Comparison of ENCODE assay signal across 7 mouse cellular contexts in genomic region chr4:44012376-44013367, GRCm38 (mm10). TPM values are rescaled to one million over a fixed set of nuclear protein-coding genes. Genes with fewer than 3 reads are reported as not detected.
A peak's percentile ranks its signal among the peaks of the same experiment; 100 is the strongest.
DNase-seq lines count a peak whose midpoint lies in the region; ATAC-seq lines count a peak whose summit lies in the region.

No protein-coding gene starts in this region.

- H3K4me2 ChIP-seq in midbrain, embryonic 13.5 days (replicated peaks): peak overlapping the region; percentile 99

- H3K4me1 ChIP-seq in embryonic facial prominence, embryonic 10.5 days: peaks cover 18% of the 10 kb centered on the region
- peaks cover 20% of the 10 kb centered on the region for H3K4me1 ChIP-seq in limb, embryonic 10.5 days
- peaks cover 37% of the 10 kb centered on the region for H3K4me1 ChIP-seq in midbrain, embryonic 13.5 days (replicated peaks)

- H3K27ac ChIP-seq in embryonic facial prominence, embryonic 10.5 days (replicated peaks): peak overlapping the region; percentile 88
- peak overlapping the region; percentile 85 for H3K27ac ChIP-seq in limb, embryonic 10.5 days
- H3K27ac ChIP-seq in midbrain, embryonic 13.5 days: peak overlapping the region; percentile 75

- ATAC-seq in granulocyte monocyte progenitor cell, adult 5-6 weeks (replicated peaks; ENCODE audit: poor library complexity, severe bottlenecking): peak; percentile 92
- peak; percentile 99 for ATAC-seq in midbrain, embryonic 13.5 days

- no peaks in the 10 kb centered on the region for H3K9me3 ChIP-seq in embryonic facial prominence, embryonic 10.5 days
- no peaks in the 10 kb centered on the region for H3K9me3 ChIP-seq in limb, embryonic 10.5 days (replicated peaks)
- no peaks in the 10 kb centered on the region for H3K9me3 ChIP-seq in midbrain, embryonic 13.5 days

- DNase-seq in adrenal gland, postnatal 10 days: peak; percentile 94
- peak; percentile 95 for DNase-seq in embryonic facial prominence, embryonic 10.5 days (ENCODE audit: low spot score)
- DNase-seq in kidney, adult 11 months: peak; percentile 96
- DNase-seq in limb, embryonic 10.5 days (ENCODE audit: low spot score): peak; percentile 92
- DNase-seq in spleen, adult 12 weeks (ENCODE audit: low spot score): peak; percentile 81

- under 1% methylated on average over 77 of the region's 77 CpGs for WGBS in embryonic facial prominence, embryonic 10.5 days
- under 1% methylated on average over 77 of the region's 77 CpGs for WGBS in limb, embryonic 10.5 days
- under 1% methylated on average over 77 of the region's 77 CpGs for WGBS in midbrain, embryonic 13.5 days

- H3K27me3 ChIP-seq in embryonic facial prominence, embryonic 10.5 days (replicated peaks; ENCODE audit: low read depth, poor library complexity, severe bottlenecking): no peaks in the 10 kb centered on the region
- H3K27me3 ChIP-seq in limb, embryonic 10.5 days (ENCODE audit: low read depth, poor library complexity, severe bottlenecking): no peaks in the 10 kb centered on the region
- 0 out of 2 replicates have a peak, but pooled peaks cover 2% of the 10 kb centered on the region for H3K27me3 ChIP-seq in midbrain, embryonic 13.5 days

- peak overlapping the region; percentile 90 for H3K9ac ChIP-seq in midbrain, embryonic 13.5 days (replicated peaks)

- H3K4me3 ChIP-seq in embryonic facial prominence, embryonic 10.5 days: peak overlapping the region; percentile 99
- H3K4me3 ChIP-seq in limb, embryonic 10.5 days: peak overlapping the region; percentile 77
- peak overlapping the region; percentile 76 for H3K4me3 ChIP-seq in midbrain, embryonic 13.5 days (replicated peaks)

- peaks cover 24% of the 10 kb centered on the region for H3K36me3 ChIP-seq in embryonic facial prominence, embryonic 10.5 days (replicated peaks)
- H3K36me3 ChIP-seq in limb, embryonic 10.5 days: peaks cover 20% of the 10 kb centered on the region
- no peaks in the 10 kb centered on the region for H3K36me3 ChIP-seq in midbrain, embryonic 13.5 days

RNA-seq across cellular contexts. Expression of gene Clta, which starts 8.4 kb away (rescaled TPM):
- 100 to 1,000 TPM; 156 to 174 TPM for total RNA-seq in adrenal gland, postnatal 10 days (2021)
- polyA plus RNA-seq in embryonic facial prominence, embryonic 10.5 days (2016; fragmentation: Nextera tagmentation; extraction: Ambion mirVana): 212 and 222 TPM in 2 replicates
- 280 and 311 TPM in 2 replicates for total RNA-seq in granulocyte monocyte progenitor cell, adult 5-6 weeks (2014; fragmentation: Nextera tagmentation)
- 422 and 509 TPM in 2 replicates for total RNA-seq in granulocyte monocyte progenitor cell, adult 5-6 weeks (2017)
- 215 and 217 TPM in 2 replicates for polyA plus RNA-seq in limb, embryonic 10.5 days (2016; fragmentation: Nextera tagmentation; extraction: Ambion mirVana)
- polyA plus RNA-seq in midbrain, embryonic 13.5 days (2015; fragmentation: Nextera tagmentation; extraction: Ambion mirVana): 275 TPM in 2 replicates

RNA-seq across cellular contexts. Expression of gene Ccin, which starts 29.4 kb away (rescaled TPM):
- total RNA-seq in adrenal gland, postnatal 10 days (2021): not detected
- polyA plus RNA-seq in embryonic facial prominence, embryonic 10.5 days (2016; fragmentation: Nextera tagmentation; extraction: Ambion mirVana): not detected in 2 replicates
- not detected in 2 replicates for total RNA-seq in granulocyte monocyte progenitor cell, adult 5-6 weeks (2014; fragmentation: Nextera tagmentation)
- total RNA-seq in granulocyte monocyte progenitor cell, adult 5-6 weeks (2017): 0.09 TPM in 1 of 2 replicates, not detected in the other
- not detected in 2 replicates for polyA plus RNA-seq in limb, embryonic 10.5 days (2016; fragmentation: Nextera tagmentation; extraction: Ambion mirVana)
- polyA plus RNA-seq in midbrain, embryonic 13.5 days (2015; fragmentation: Nextera tagmentation; extraction: Ambion mirVana): not detected in 2 replicates

RNA-seq across cellular contexts. Expression of gene Glipr2, which starts 55.5 kb away (rescaled TPM):
- total RNA-seq in adrenal gland, postnatal 10 days (2021): 10 to 100 TPM; 10.7 to 14.9 TPM
- 55.8 and 75.8 TPM in 2 replicates for polyA plus RNA-seq in embryonic facial prominence, embryonic 10.5 days (2016; fragmentation: Nextera tagmentation; extraction: Ambion mirVana)
- 8.2 and 12.7 TPM in 2 replicates for total RNA-seq in granulocyte monocyte progenitor cell, adult 5-6 weeks (2014; fragmentation: Nextera tagmentation)
- total RNA-seq in granulocyte monocyte progenitor cell, adult 5-6 weeks (2017): 16.4 and 20.8 TPM in 2 replicates
- polyA plus RNA-seq in limb, embryonic 10.5 days (2016; fragmentation: Nextera tagmentation; extraction: Ambion mirVana): 30.1 and 44.7 TPM in 2 replicates
- 33.7 and 35.3 TPM in 2 replicates for polyA plus RNA-seq in midbrain, embryonic 13.5 days (2015; fragmentation: Nextera tagmentation; extraction: Ambion mirVana)

Comparison
In these comparisons a context has a peak if more than half of its experiments do, and no peak if none do; other contexts are left out.
1. Peak in every context shown above with its lines: DNase-seq, ATAC-seq, H3K4me3 ChIP-seq and H3K27ac ChIP-seq.